Mouse (Mus musculus) embryonic fibroblast, embryonic 13.5 days (primary cell): ENCODE data around the gene Snai1.
A peak's percentile ranks its signal among the peaks of the same experiment; 100 is the strongest.

Source experiments
- CTCF ChIP-seq: IDR thresholded peaks from 2 replicates; pipeline ENCODE4 v1.5.1; 2011; ENCODE audit warnings: mild to moderate bottlenecking, control low read depth, low read length, moderate library complexity, borderline replicate concordance; ENCODE audit not compliant: insufficient read depth
- POLR2A ChIP-seq: IDR thresholded peaks from 2 replicates; pipeline ENCODE4 v1.6.1; 2011; ENCODE audit warnings: low read depth, mild to moderate bottlenecking, control low read depth, low read length, moderate library complexity

GRCm38 (mm10) chr2:167490813-167491525, 47.0 kb upstream of the Snai1 start:
- TF ChIP-seq CTCF (no peak), POLR2A (peak; percentile 31; the same call in 1 of the 2 replicates)
